Mouse (Mus musculus) spleen, embryonic (tissue): Measurements from ENCODE around the gene Nedd1.

ENCODE experiments used
- CTCF ChIA-PET: fragments of 350-600 bp; sonication (Branson Sonifier 250); formaldehyde crosslinking; loops from one replicate; lab custom pipeline; 2022; lab: Charles Lee

Gene Nedd1

DNA sequence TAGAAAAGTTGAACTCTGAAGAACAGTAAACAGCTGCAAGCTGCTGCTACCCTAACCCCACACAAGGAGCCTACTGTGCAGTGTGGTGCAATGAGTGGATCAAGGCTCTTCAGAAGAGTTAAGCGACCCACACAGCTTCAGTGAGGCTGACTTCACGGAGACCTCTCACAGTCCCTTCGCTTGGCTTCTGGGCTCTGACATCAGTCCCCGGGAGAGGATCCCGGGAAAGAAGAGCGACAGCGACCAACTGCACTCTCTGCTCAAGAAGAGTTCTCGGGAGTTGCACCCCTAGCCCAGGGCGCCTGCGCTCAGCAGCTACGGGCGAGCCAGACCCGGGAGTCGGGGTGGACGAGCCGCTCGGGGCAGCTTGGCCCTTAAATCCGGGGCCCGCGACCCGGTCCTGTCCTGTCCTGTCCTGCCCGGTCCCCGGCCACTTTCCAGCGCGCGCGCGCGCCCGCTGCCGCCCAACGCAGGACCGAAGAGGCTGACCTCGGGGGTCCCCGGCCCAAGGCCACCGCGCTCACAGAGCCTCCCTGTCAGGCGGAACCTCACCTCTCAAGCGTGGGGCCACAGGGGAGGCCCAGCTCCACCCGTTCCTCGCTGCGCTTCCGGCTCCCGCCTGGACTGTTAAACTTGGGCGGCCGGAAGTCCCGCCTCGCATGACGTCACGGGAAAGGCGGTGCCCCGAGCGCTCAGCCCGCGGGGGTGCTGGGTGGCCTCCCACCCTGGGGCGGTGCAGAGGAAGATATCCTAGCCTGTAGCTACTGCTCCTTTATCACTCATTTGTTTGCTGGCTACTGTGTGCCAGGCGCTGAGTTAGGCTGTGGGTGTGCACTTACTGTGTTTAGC lies at the start of gene Nedd1:
Gene Nedd1, minus strand, starts transcription at position 650 of the 849 bp plus-strand sequence.
- CTCF ChIA-PET: no interaction called here

- CTCF ChIA-PET: no interaction called here
These were observed 32.1 kb upstream of the Nedd1 start for GRCm38 (mm10) chr10:92754359-92754758.

GRCm38 (mm10) chr10:92730339-92730738 lies 8.1 kb upstream of the Nedd1 start:
- CTCF ChIA-PET: no interaction called here

DNA sequence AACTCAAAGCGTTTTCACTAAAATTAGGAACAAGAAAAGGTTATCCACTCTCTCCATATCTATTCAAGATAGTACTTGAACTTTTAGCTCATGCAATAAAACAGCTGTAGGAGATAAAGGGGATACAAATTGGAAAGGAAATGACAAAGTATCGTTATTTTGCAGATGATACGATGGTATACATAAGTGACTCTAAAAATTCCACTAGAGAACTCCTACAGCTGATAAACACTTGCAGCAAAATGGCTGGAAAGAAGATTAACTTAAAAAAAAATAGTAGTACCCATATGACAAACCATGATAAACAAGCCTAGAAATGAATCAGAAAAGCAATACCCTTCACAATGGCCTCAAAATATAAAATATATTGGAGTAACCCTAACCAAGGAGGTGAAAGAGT lies 6.5 kb upstream of the Nedd1 start:
- CTCF ChIA-PET: no interaction called here

DNA sequence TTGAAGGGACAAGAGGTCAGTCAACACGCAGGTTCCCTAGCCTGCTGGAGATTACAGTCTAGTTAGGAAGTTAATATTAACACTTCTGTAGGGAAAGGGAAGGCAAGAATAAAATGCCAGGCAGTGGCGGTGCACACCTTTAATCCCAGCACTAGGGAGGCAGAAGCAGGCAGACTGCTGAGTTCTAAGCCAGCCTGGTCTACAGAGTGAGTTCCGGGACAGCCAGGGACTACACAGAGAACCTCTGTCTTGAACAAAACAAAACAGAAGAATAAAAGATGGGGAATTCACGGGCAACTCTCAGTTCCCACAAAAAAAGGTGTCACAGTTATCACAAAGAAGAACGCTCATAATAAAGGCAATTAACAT lies 384 bp upstream of the Nedd1 start:
- CTCF ChIA-PET: no interaction called here

- CTCF ChIA-PET: no interaction called here
These were observed 23.2 kb downstream of the Nedd1 start for GRCm38 (mm10) chr10:92699032-92699431.

GRCm38 (mm10) chr10:92675056-92675455 lies 47.2 kb downstream of the Nedd1 start:
- CTCF ChIA-PET: no interaction called here

- CTCF ChIA-PET: no interaction called here
These were observed 50.3 kb downstream of the Nedd1 start for GRCm38 (mm10) chr10:92671906-92672305.

DNA sequence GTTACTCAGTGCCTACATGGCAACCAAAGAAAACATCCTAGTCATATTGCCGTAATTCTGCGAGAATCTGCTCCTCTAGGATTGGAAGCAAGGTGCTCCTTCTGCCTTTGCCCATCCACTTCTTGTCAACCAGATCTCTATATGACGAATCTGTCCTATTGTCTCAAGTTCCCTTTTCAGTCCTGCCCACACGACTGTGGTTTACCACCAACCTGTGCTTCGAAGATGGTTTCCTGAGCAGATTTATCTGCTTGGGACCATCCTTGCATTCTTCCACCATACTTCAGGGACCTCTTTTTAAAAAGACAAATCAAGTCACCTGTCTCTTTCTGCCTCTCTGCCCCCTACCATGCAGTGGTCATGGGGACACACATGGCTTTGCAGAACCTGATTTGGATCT lies 56.9 kb downstream of the Nedd1 start:
- CTCF ChIA-PET: no interaction called here

DNA sequence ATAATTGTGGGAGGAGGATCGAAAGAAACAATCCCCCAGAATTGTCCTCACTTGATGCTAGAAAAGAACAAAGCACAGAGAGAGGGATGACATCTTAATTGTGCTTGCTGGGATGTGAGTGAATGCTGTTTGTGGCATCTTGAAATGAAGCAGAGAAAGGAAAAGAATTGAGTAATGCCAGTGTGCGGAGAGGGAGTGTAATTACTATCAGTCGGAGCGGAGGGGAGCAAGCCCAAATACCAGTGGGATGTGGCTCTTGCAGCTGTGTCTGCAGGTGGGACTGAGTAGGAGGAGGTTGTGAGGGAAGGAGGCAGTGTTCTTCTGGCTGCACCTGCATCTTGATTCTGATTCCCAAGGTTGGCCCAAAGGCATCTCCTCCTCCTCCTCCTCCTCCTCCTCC lies 69.0 kb downstream of the Nedd1 start:
- CTCF ChIA-PET: no interaction called here

GRCm38 (mm10) chr10:92652399-92652920 lies 69.8 kb downstream of the Nedd1 start:
- CTCF ChIA-PET: no interaction called here

- CTCF ChIA-PET: no interaction called here
These were observed 71.0 kb downstream of the Nedd1 start for GRCm38 (mm10) chr10:92651266-92651665.

- CTCF ChIA-PET: no interaction called here
These were observed 73.1 kb downstream of the Nedd1 start for GRCm38 (mm10) chr10:92649096-92649495.

- CTCF ChIA-PET: no interaction called here
These were observed 74.5 kb downstream of the Nedd1 start for GRCm38 (mm10) chr10:92647691-92648090.

- CTCF ChIA-PET: no interaction called here
These were observed 78.2 kb downstream of the Nedd1 start for GRCm38 (mm10) chr10:92643995-92644394.

- CTCF ChIA-PET: no interaction called here
These were observed 81.2 kb downstream of the Nedd1 start for GRCm38 (mm10) chr10:92641032-92641431.
